Mouse (Mus musculus) neural tube, embryonic 14.5 days (tissue): ENCODE measurements around the gene Bglap2. TPM values are rescaled to one million over a fixed set of nuclear protein-coding genes. Genes with fewer than 3 reads are reported as not detected.

Source experiments
- ATAC-seq: fragments of 200-750 bp; cut with Nextera tagmentation; 2 replicates; pipeline ENCODE4 v1.8.0; 2017; ENCODE audit warnings: low read depth, mild to moderate bottlenecking, moderate TSS enrichment, moderate library complexity
- H3K27ac ChIP-seq: fragments of 300-500 bp; sonication (generic); 2 replicates; pipeline ENCODE4 v1.5.1; 2014; ENCODE audit warnings: low read depth, mild to moderate bottlenecking, control low read depth, low read length, moderate library complexity, mixed read lengths
- H3K27me3 ChIP-seq: fragments of 300-500 bp; sonication (generic); 2 replicates; pipeline ENCODE4 v1.6.1; 2014; ENCODE audit warnings: low read length; ENCODE audit not compliant: control insufficient read depth, insufficient read depth
- H3K36me3 ChIP-seq: fragments of 300-500 bp; sonication (generic); 2 replicates; pipeline ENCODE4 v1.6.1; 2014; ENCODE audit warnings: low read length, mixed read lengths; ENCODE audit not compliant: control insufficient read depth, insufficient read depth
- H3K4me1 ChIP-seq: fragments of 300-500 bp; sonication (generic); 2 replicates; pipeline ENCODE4 v1.6.1; 2014; ENCODE audit warnings: low read length; ENCODE audit not compliant: control insufficient read depth, insufficient read depth
- H3K4me2 ChIP-seq: fragments of 300-500 bp; sonication (generic); 2 replicates; pipeline ENCODE4 v1.6.1; 2014; ENCODE audit warnings: mild to moderate bottlenecking, low read depth, low read length, control low read depth
- H3K4me3 ChIP-seq: fragments of 300-500 bp; sonication (generic); 2 replicates; pipeline ENCODE4 v1.5.1; 2014; ENCODE audit warnings: low read depth, low read length, control low read depth, mixed read lengths
- H3K9ac ChIP-seq: fragments of 300-500 bp; sonication (generic); replicated peaks from 2 replicates; pipeline ENCODE4 v1.6.1; 2014; ENCODE audit warnings: low read depth, mild to moderate bottlenecking, control low read depth, low read length, mixed read lengths
- H3K9me3 ChIP-seq: fragments of 300-500 bp; sonication (generic); 2 replicates; pipeline ENCODE4 v1.6.1; 2016; ENCODE audit warnings: low read length; ENCODE audit not compliant: control insufficient read depth
- WGBS: fragments of 180-500 bp; shearing (Covaris S2); extraction: QIAGEN DNeasy Blood & Tissue Kit; methylation state at CpG from one replicate; pipeline ENCODE4 v1.1.7; 2014; 5-methylcytosine and 5-hydroxymethylcytosine counted together
- polyA plus RNA-seq: library from polyadenylated mRNA; unstranded; fragments of >200 nt; fragmentation: Nextera tagmentation; extraction: Ambion mirVana; gene quantifications from 2 replicates; pipeline ENCODE4 v1.2.1, GENCODE M21; 2014

The Bglap2 gene
- polyA plus RNA-seq, 1 experiment from 2014 or later, result not detected

GRCm38 (mm10) chr3:88338316-88338715, 40.2 kb downstream of the Bglap2 start:
- WGBS, result 96% methylated on average over 7 of the region's 7 CpGs

GRCm38 (mm10) chr3:88337367-88338020, 41.0 kb downstream of the Bglap2 start:
- Histone ChIP-seq H3K36me3 (peaks cover 7% of the 10 kb centered on the region; the same call in 1 of the 2 replicates), H3K9ac (no peak overlapping the region; the same call in 1 of the 2 replicates), H3K4me3 (no peak overlapping the region; the same call in 1 of the 2 replicates)

More at GRCm38 (mm10) chr3:88338316-88338715, 40.2 kb downstream of the Bglap2 start:
- H3K4me1 ChIP-seq, result peaks cover 15% of the 10 kb centered on the region
- no peak overlapping the region for H3K4me3 ChIP-seq
- H3K4me2 ChIP-seq, result no peak overlapping the region
- H3K27ac ChIP-seq, result no peak overlapping the region
- H3K36me3 ChIP-seq, result peaks cover 15% of the 10 kb centered on the region
- H3K9me3 ChIP-seq, result no peaks in the 10 kb centered on the region
- no peaks in the 10 kb centered on the region for H3K27me3 ChIP-seq
- H3K9ac ChIP-seq, result no peak overlapping the region
- ATAC-seq, result no peak

GRCm38 (mm10) chr3:88336058-88337013, 42.2 kb downstream of the Bglap2 start, which contains the start of the genes Tmem79 and Smg5:
TSS of gene Tmem79 (minus strand) at chr3:88336148.
TSS of gene Smg5 (plus strand) at chr3:88336260.
- WGBS, result 3% methylated on average over 49 of the region's 66 CpGs
- peak within 1 kb of the TSS; percentile 93 for H3K9ac ChIP-seq
- H3K4me2 ChIP-seq, result peak within 1 kb of the TSS; percentile 84
- peak within 1 kb of the TSS; percentile 95 for H3K27ac ChIP-seq
- no peaks in the 10 kb centered on the region for H3K27me3 ChIP-seq
- ATAC-seq, result peak; percentile 97
- no peaks in the 10 kb centered on the region for H3K36me3 ChIP-seq
- H3K4me1 ChIP-seq, result peaks cover 15% of the 10 kb centered on the region
- H3K4me3 ChIP-seq, result peak within 1 kb of the TSS; percentile 74
- H3K9me3 ChIP-seq, result no peaks in the 10 kb centered on the region

More at GRCm38 (mm10) chr3:88337367-88338020, 41.0 kb downstream of the Bglap2 start:
- no peaks in the 10 kb centered on the region for H3K9me3 ChIP-seq
- WGBS, result 85% methylated on average over 11 of the region's 11 CpGs
- no peak for ATAC-seq
- H3K27me3 ChIP-seq, result no peaks in the 10 kb centered on the region
- H3K4me2 ChIP-seq, result peak overlapping the region; percentile 84
- no peak overlapping the region for H3K27ac ChIP-seq
- peaks cover 15% of the 10 kb centered on the region for H3K4me1 ChIP-seq

GRCm38 (mm10) chr3:88335436-88336053, 43.0 kb downstream of the Bglap2 start:
- Histone ChIP-seq H3K4me2 (peak overlapping the region; percentile 84), H3K36me3 (no peaks in the 10 kb centered on the region), H3K4me3 (peak overlapping the region; percentile 74), H3K9me3 (no peaks in the 10 kb centered on the region), H3K9ac (peak overlapping the region; percentile 93), H3K27ac (peak overlapping the region; percentile 95), H3K27me3 (no peaks in the 10 kb centered on the region), H3K4me1 (peaks cover 15% of the 10 kb centered on the region)
- WGBS, result 1% methylated on average over 27 of the region's 27 CpGs
- ATAC-seq, result peak; percentile 74

GRCm38 (mm10) chr3:88334902-88335435, 43.5 kb downstream of the Bglap2 start:
- Histone ChIP-seq H3K4me3 (peak overlapping the region; percentile 74), H3K4me1 (peaks cover 15% of the 10 kb centered on the region), H3K9ac (peak overlapping the region; percentile 93), H3K27ac (no peak overlapping the region), H3K9me3 (no peaks in the 10 kb centered on the region), H3K4me2 (peak overlapping the region; percentile 84), H3K27me3 (no peaks in the 10 kb centered on the region), H3K36me3 (no peaks in the 10 kb centered on the region)
- WGBS, result 35% methylated on average over 3 of the region's 3 CpGs
- no peak for ATAC-seq

GRCm38 (mm10) chr3:88334029-88334658, 44.4 kb downstream of the Bglap2 start:
- H3K27ac ChIP-seq, result no peak overlapping the region
- WGBS, result 63% methylated on average over 12 of the region's 12 CpGs

GRCm38 (mm10) chr3:88331282-88331681, 47.2 kb downstream of the Bglap2 start:
- WGBS, result 20% methylated on average over 2 of the region's 2 CpGs
- no peaks in the 10 kb centered on the region for H3K27me3 ChIP-seq
- ATAC-seq, result no peak
- no peak overlapping the region for H3K27ac ChIP-seq
- H3K9me3 ChIP-seq, result no peaks in the 10 kb centered on the region
- no peak overlapping the region for H3K4me3 ChIP-seq
- no peaks in the 10 kb centered on the region for H3K36me3 ChIP-seq
- H3K4me2 ChIP-seq, result no peak overlapping the region
- H3K4me1 ChIP-seq, result peaks cover 4% of the 10 kb centered on the region
- no peak overlapping the region for H3K9ac ChIP-seq

More at GRCm38 (mm10) chr3:88334029-88334658, 44.4 kb downstream of the Bglap2 start:
- Histone ChIP-seq H3K36me3 (no peaks in the 10 kb centered on the region), H3K9ac (no peak overlapping the region), H3K4me3 (no peak overlapping the region), H3K9me3 (no peaks in the 10 kb centered on the region), H3K4me1 (peaks cover 15% of the 10 kb centered on the region), H3K4me2 (no peak overlapping the region), H3K27me3 (no peaks in the 10 kb centered on the region)
- ATAC-seq, result no peak

- no peaks in the 10 kb centered on the region for H3K9me3 ChIP-seq
- no peak overlapping the region for H3K27ac ChIP-seq
- no peak overlapping the region for H3K4me2 ChIP-seq
- H3K9ac ChIP-seq, result no peak overlapping the region
- peaks cover 7% of the 10 kb centered on the region for H3K4me1 ChIP-seq
- H3K36me3 ChIP-seq, result no peaks in the 10 kb centered on the region
- WGBS, result 59% methylated on average over 5 of the region's 5 CpGs
- no peak overlapping the region for H3K4me3 ChIP-seq
- H3K27me3 ChIP-seq, result no peaks in the 10 kb centered on the region
- ATAC-seq, result no peak
Observed at GRCm38 (mm10) chr3:88328956-88329355, 49.5 kb downstream of the Bglap2 start.
